Mouse (Mus musculus) frontal cortex, adult (tissue): ENCODE data around the gene Cd151.

Source experiments
- ATAC-seq: cut with Nextera tagmentation; 2 replicates; pipeline ENCODE4 v1.9.2; 2017; ENCODE audit warnings: mild to moderate bottlenecking, moderate library complexity, mixed read lengths; ENCODE audit not compliant: low TSS enrichment

The Cd151 gene

DNA sequence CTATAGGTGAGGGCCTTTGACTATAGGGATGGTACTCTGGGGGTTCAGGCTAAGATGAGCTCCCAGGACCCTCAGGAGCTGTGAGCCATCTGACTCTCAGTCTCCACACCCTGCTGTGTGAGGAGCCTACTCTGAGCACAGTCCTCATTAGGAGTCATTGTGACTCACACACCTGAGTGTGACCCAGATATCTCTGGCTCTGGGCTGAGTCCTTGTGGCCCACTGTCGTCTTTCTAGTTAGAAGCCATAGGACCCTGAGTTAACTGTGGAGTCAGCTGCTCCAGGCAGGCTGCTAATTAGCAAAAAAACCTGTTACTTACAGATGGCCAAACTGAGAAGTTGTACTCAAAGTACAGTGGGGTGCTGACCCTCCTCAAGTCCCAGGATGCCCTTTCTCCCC lies 26.5 kb downstream of the Cd151 start:
- ATAC-seq = no peak

GRCm38 (mm10) chr7:141495379-141495778 lies 28.2 kb downstream of the Cd151 start:
- ATAC-seq = no peak

GRCm38 (mm10) chr7:141495940-141496339 lies 28.7 kb downstream of the Cd151 start:
- no peak for ATAC-seq

DNA sequence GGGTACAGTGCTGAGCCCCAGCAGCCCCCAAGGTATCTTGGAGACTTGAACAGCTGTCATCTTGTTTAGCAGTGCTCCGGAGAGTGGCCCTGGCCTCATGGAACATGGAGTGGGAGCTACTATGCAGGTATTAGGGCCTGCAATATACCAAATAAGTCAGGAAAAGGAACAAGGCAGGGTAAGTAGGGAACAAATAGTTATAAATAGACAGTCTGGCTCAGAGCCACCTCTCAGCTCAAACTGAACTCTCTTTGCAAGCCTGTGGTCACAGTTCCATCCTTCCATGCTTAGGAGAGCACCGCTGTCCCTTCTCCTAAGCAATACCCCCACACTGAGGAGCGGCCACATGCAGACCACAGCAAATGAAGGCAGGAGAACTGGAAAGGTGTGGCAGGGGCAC lies 30.4 kb downstream of the Cd151 start:
- ATAC-seq = no peak; the same call in 1 of the 2 replicates

GRCm38 (mm10) chr7:141501820-141502555 lies 34.8 kb downstream of the Cd151 start:
- no peak for ATAC-seq

DNA sequence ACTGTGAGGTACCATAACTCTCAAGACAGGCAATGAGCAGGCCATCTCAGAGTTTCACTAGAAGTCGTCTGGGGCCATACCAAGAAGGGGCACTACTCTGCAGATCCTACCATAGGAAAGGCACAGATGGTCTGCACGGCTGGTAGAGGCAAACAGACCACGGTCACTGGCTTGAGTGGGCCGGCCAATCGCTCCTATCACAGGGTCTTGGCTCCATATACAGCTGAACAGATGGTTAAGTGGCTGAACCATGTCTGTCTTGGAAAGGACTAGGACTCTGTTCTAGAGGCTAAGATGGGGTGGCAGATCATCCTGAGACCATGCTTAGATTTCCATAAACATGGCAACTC lies 35.3 kb downstream of the Cd151 start:
- ATAC-seq = no peak

DNA sequence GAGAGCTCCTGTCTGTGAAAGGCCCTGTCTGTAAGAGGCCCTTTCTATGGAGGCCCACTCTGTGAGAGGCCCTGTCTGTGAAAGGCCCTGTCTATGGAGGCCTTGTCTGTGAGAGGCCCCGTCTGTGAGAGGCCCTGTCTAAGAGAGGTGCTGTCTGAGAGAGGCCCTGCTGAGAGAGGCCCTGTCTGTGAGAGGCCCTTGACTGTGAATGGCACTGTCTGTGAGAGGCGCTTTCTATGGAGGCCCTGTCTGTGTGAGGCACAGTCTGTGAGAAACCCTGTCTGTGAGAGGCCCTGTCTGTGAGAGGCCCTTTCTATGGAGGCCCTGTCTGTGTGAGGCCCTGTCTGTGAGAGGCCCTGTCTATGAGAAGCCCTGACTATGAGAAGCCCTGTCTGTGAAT lies 39.1 kb downstream of the Cd151 start:
- no peak for ATAC-seq

- ATAC-seq = no peak
Observed at GRCm38 (mm10) chr7:141508160-141508559, 41.0 kb downstream of the Cd151 start.

DNA sequence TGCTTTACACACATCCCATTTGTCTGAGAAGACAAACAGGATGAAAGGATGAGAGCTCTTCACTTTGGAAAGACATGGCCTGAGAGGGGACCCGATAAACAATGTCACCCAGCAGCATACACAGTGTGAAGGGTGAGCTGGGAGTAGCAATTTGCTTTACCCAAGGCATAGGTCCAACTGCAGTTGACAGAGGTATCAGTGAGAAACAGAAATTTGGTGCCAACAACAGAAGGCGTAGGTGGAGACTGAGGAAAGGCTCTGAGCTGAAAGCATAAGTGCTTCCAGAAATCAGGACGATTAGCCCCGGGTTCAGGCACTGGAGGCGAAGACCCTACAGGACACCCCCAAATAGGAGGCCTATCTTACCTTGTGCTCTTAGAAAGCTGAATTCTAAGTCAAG lies 43.0 kb downstream of the Cd151 start:
- no peak for ATAC-seq

DNA sequence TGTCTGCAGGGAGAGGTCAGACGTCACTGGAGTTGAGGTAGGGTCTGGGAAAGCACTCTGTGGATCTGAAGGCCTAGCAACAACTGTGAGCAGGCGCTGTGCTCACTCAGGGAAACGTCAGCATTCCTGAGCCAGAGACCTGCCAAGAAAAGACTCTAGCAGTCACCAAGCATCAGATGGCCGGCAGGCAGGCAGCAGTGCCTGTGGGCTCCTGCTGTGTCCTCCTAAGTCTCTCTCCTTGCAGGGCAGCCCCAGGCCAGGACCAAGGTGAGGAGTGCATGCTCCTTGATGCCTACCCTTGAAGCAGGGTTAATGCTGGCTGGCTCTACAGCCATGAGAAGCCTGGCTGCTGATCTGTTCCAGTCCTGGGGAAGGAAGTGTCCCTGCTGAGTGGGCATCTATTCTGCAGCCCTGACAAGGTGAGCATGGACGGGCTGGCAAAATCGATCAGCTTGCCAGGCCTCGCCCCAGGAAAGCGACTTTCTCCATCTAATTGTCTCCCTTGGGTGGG lies 43.5 kb downstream of the Cd151 start:
- ATAC-seq = peak; percentile 38; the same call in 1 of the 2 replicates

DNA sequence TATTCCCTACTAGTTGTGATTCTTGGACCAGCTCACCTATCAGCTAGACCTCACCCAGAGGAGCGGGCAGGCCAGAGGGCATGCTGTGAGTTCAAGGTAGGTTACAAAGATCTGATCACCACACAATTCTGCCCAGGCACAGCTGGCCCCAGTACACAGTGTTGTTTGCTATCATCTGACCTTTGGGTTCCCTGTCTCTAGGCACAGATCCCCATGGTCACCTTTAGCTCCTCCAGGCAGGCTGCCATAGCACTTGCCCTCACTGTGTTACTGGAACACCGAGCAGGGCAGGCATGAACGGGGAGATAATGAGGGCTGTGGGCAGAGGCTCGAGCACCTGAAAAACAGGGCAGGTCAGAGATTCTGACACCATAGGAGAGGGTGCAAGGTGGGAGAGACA lies 50.4 kb downstream of the Cd151 start:
- ATAC-seq = no peak

DNA sequence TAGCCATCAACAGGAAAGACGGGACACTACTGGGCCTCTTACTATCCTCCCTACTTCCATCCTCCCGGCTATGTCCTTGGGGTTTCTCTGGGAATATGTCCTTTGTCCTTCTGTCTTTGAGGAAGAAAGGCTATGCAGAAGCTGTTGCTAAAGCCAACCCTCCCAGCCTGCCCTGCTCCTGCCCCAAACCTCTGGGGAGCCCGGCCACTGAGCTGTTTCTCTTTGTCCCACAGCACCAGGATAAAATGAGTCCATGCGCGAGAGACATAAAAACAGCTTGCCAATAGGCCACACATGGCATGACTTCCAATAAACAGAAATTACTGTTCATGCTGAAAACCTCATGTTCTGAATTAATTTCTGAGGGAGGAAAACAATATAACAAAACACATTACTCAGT lies 51.1 kb downstream of the Cd151 start:
- ATAC-seq = no peak

DNA sequence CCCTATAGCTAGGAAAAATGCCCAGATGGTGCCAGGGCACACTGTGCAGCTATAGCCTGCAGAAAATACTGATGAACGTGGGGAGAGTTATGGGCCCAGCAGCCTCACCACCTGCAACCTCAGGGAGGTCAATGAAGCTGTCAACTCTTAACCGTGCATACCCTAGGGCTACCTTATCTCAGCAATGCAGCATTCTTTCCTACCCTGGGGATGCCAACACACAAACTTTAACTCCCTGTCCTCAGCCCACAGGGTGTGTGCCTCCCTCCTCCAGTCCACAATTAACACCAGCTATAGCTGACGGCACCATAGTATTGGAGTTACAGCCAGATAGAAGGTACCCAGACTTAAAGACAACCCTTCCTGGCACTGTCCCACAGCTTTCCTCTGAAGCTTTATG lies 51.7 kb downstream of the Cd151 start:
- no peak for ATAC-seq

DNA sequence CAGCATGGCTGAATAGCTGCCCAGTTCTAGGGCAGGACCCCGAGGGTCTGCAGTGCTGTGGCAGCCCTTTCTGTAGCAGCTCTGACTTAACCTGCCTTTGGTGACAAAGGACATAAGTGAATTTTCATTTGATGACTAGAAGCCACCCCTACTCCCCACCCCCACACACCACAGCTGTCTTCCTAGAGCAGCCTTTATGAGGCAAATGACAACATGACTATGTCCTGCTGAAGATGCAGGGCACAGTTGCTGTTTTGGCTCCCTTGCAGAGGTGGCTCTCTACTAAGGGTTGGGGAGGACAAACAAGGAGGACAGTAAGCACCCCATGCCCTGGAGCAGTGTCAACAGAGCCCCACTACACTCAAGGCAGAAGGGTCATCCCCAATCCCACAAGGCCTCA lies 52.6 kb downstream of the Cd151 start:
- ATAC-seq = no peak
